Mouse (Mus musculus) right cerebral cortex, adult 2 months (tissue): ENCODE results near the gene Zbtb16.
A peak's percentile ranks its signal among the peaks of the same experiment; 100 is the strongest.

Source experiments
- DNase-seq, 2 experiments: peaks; one replicate each; pipeline ENCODE4 v3.0.0; 2021 to 2022; ENCODE audit warnings: low spot score in 2 of 2

The Zbtb16 gene

GRCm38 (mm10) chr9:48674359-48675015 is 161.5 kb downstream of the Zbtb16 start:
- DNase-seq = no peak

GRCm38 (mm10) chr9:48673804-48674203 is 162.2 kb downstream of the Zbtb16 start:
- no peak for DNase-seq

- DNase-seq = peak; percentile 31 to 55
Observed at GRCm38 (mm10) chr9:48673213-48673612, 162.8 kb downstream of the Zbtb16 start.

GRCm38 (mm10) chr9:48671841-48672240 is 164.2 kb downstream of the Zbtb16 start:
- no peak for DNase-seq

GRCm38 (mm10) chr9:48670156-48670555 is 165.9 kb downstream of the Zbtb16 start:
- DNase-seq = no peak

GRCm38 (mm10) chr9:48669672-48670071 is 166.3 kb downstream of the Zbtb16 start:
- DNase-seq = no peak

GRCm38 (mm10) chr9:48666702-48667101 is 169.3 kb downstream of the Zbtb16 start:
- no peak for DNase-seq

GRCm38 (mm10) chr9:48663052-48663433 is 173.0 kb downstream of the Zbtb16 start:
- no peak for DNase-seq

GRCm38 (mm10) chr9:48662361-48663051 is 173.5 kb downstream of the Zbtb16 start:
- no peak for DNase-seq

- DNase-seq = no peak
Observed at GRCm38 (mm10) chr9:48661225-48662023, 174.6 kb downstream of the Zbtb16 start.

- DNase-seq = no peak
Observed at GRCm38 (mm10) chr9:48655525-48656169, 180.4 kb downstream of the Zbtb16 start.

- DNase-seq = no peak
Observed at GRCm38 (mm10) chr9:48654730-48655129, 181.3 kb downstream of the Zbtb16 start.

- no peak for DNase-seq
Observed at GRCm38 (mm10) chr9:48653399-48654070, 182.5 kb downstream of the Zbtb16 start.

- DNase-seq = no peak
Observed at GRCm38 (mm10) chr9:48652026-48652425, 184.0 kb downstream of the Zbtb16 start.

GRCm38 (mm10) chr9:48650846-48651245 is 185.2 kb downstream of the Zbtb16 start:
- DNase-seq = no peak

GRCm38 (mm10) chr9:48649851-48650685 is 186.0 kb downstream of the Zbtb16 start:
- no peak for DNase-seq

GRCm38 (mm10) chr9:48649098-48649766 is 186.8 kb downstream of the Zbtb16 start:
- peak in 1 of 2 experiments; percentile 18 for DNase-seq

- peak; percentile 4 to 11 for DNase-seq
Observed at GRCm38 (mm10) chr9:48648285-48649097, 187.5 kb downstream of the Zbtb16 start.

GRCm38 (mm10) chr9:48647648-48648284 is 188.3 kb downstream of the Zbtb16 start:
- DNase-seq = peak in 1 of 2 experiments; percentile 1
